Mouse (Mus musculus) lung, embryonic 14.5 days (tissue): ENCODE results near the gene Epo. TPM values are rescaled to one million over a fixed set of nuclear protein-coding genes. Genes with fewer than 3 reads are reported as not detected.

Source experiments
- ATAC-seq: fragments of 200-750 bp; cut with Nextera tagmentation; 2 replicates; pipeline ENCODE4 v1.8.0; 2017; ENCODE audit warnings: mild to moderate bottlenecking, moderate TSS enrichment, moderate library complexity; ENCODE audit not compliant: insufficient read depth
- DNase-seq: peaks from one replicate; pipeline ENCODE4 v3.0.0-alpha.2; 2015
- H3K27ac ChIP-seq: fragments of 300-500 bp; sonication (generic); 2 replicates; pipeline ENCODE4 v1.5.1; 2014; ENCODE audit warnings: low read depth, mild to moderate bottlenecking, moderate library complexity
- H3K27me3 ChIP-seq: fragments of 300-500 bp; sonication (generic); 2 replicates; pipeline ENCODE4 v1.6.1; 2014; ENCODE audit warnings: low read length, control low read depth; ENCODE audit not compliant: insufficient read depth
- H3K36me3 ChIP-seq: fragments of 300-500 bp; sonication (generic); 2 replicates; pipeline ENCODE4 v1.6.1; 2014; ENCODE audit warnings: control low read depth; ENCODE audit not compliant: insufficient read depth
- H3K4me1 ChIP-seq: fragments of 300-500 bp; sonication (generic); 2 replicates; pipeline ENCODE4 v1.6.1; 2014; ENCODE audit warnings: antibody characterized with exemption, control low read depth; ENCODE audit not compliant: insufficient read depth
- H3K4me2 ChIP-seq: fragments of 300-500 bp; sonication (generic); 2 replicates; pipeline ENCODE4 v1.6.1; 2014; ENCODE audit warnings: mild to moderate bottlenecking
- H3K4me3 ChIP-seq: fragments of 300-500 bp; sonication (generic); 2 replicates; pipeline ENCODE4 v1.5.1; 2014; ENCODE audit warnings: low read depth, low read length
- H3K9ac ChIP-seq: fragments of 300-500 bp; sonication (generic); 2 replicates; pipeline ENCODE4 v1.6.1; 2014
- H3K9me3 ChIP-seq: fragments of 300-500 bp; sonication (generic); 2 replicates; pipeline ENCODE4 v1.6.1; 2016; ENCODE audit warnings: low read depth, low read length, control low read depth
- CTCF ChIP-seq: IDR thresholded peaks from 2 replicates; pipeline ENCODE4 v1.5.1; 2016; ENCODE audit warnings: antibody characterized with exemption, low read depth
- WGBS: fragments of 180-500 bp; shearing (Covaris S2); extraction: QIAGEN DNeasy Blood & Tissue Kit; methylation state at CpG from one replicate; pipeline ENCODE4 v1.1.7; 2014; 5-methylcytosine and 5-hydroxymethylcytosine counted together
- polyA plus RNA-seq: library from polyadenylated mRNA; unstranded; fragments of >200 nt; fragmentation: Nextera tagmentation; extraction: Ambion mirVana; gene quantifications from 2 replicates; pipeline ENCODE4 v1.2.1, GENCODE M21; 2014

Gene Epo
- polyA plus RNA-seq, 1 experiment from 2014 or later, result 0.37 TPM

- WGBS, result 25% methylated on average over 9 of the region's 9 CpGs
- Histone ChIP-seq H3K4me1 (peaks cover 4% of the 10 kb centered on the region; the same call in 1 of the 2 replicates), H3K4me3 (no peak within 1 kb of the TSS; the same call in 1 of the 2 replicates), H3K27ac (no peak within 1 kb of the TSS), H3K27me3 (peaks cover 5% of the 10 kb centered on the region; the same call in 1 of the 2 replicates), H3K9ac (no peak within 1 kb of the TSS), H3K36me3 (no peaks in the 10 kb centered on the region), H3K4me2 (peak within 1 kb of the TSS; percentile 32; the same call in 1 of the 2 replicates), H3K9me3 (no peaks in the 10 kb centered on the region)
- DNase-seq (peak; percentile 66), ATAC-seq (peak; percentile 83)
- no peak for TF ChIP-seq CTCF
Observed at GRCm38 (mm10) chr5:137569665-137570064, 36.6 kb upstream of the Epo start, which contains the start of gene Tfr2. Gene Tfr2, plus strand, starts transcription at chr5:137569840.

DNA sequence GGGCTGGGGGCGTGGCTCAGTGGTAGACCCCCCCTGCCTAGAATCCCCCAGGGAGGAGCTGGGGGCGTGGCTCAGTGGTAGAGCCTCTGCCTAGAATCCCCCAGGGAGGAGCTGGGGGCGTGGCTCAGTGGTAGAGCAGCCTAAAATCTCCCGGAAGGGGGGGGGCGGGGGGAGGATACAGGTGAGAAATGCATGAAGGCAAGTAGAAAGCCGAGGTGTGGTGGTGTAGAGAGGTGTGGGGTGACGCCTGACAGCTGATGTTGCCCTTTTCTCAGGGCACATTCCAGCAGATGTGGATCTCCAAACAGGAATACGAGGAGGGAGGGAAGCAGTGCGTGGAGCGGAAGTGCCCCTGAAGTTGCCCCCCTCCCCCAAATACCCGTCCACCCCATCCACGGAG lies 36.0 kb upstream of the Epo start:
- H3K9ac ChIP-seq, result no peak overlapping the region
- no peak; the same call in 1 of the 2 replicates for ATAC-seq
- H3K4me2 ChIP-seq, result 0 out of 2 replicates have a peak overlapping the region, but pooled peaks have one; percentile 12
- H3K9me3 ChIP-seq, result no peaks in the 10 kb centered on the region
- H3K27ac ChIP-seq, result no peak overlapping the region
- 53% methylated on average over 12 of the region's 12 CpGs for WGBS
- no peak overlapping the region for H3K4me3 ChIP-seq
- peaks cover 4% of the 10 kb centered on the region; the same call in 1 of the 2 replicates for H3K4me1 ChIP-seq
- H3K36me3 ChIP-seq, result no peaks in the 10 kb centered on the region
- peaks cover under 1% of the 10 kb centered on the region; the same call in 1 of the 2 replicates for H3K27me3 ChIP-seq
- DNase-seq, result no peak
- no peak for TF ChIP-seq CTCF

DNA sequence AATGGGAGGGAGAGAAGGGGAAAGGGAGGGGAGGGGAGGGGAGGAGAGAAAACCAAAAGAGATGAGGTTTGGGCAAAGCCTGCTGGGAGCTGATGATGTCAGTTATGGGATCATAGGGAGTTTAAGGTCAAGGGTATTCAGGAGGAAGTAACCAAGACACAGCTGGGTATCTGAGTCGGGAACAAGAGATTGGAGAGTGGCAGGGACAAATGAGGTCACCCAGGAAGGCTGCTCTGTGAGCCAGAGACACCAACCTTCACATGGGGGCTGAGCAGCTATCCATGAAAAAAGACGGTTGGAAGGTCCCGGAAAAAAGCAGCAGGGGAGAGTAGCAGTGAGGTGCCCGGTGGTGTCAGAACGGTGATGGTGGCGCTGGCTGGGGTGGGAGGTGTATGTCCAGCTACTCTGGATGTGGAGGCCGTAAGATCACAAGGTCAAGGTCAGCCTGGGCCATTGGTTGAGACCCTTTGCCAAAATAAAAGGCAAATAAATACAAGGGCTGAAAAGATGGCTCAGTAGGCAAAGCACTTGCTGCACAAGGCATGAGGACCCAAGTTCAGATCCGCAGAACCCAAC lies 35.3 kb upstream of the Epo start:
- peaks cover 4% of the 10 kb centered on the region; the same call in 1 of the 2 replicates for H3K4me1 ChIP-seq
- no peaks in the 10 kb centered on the region for H3K9me3 ChIP-seq
- no peak overlapping the region for H3K4me2 ChIP-seq
- ATAC-seq (no peak), DNase-seq (no peak)
- no peak for TF ChIP-seq CTCF
- 73% methylated on average over 8 of the region's 8 CpGs for WGBS
- H3K36me3 ChIP-seq, result no peaks in the 10 kb centered on the region
- H3K4me3 ChIP-seq, result no peak overlapping the region
- H3K9ac ChIP-seq, result no peak overlapping the region
- no peak overlapping the region for H3K27ac ChIP-seq
- H3K27me3 ChIP-seq, result no peaks in the 10 kb centered on the region

- DNase-seq (no peak), ATAC-seq (no peak)
- TF ChIP-seq CTCF, result no peak
- H3K9ac ChIP-seq, result no peak overlapping the region
- no peaks in the 10 kb centered on the region for H3K36me3 ChIP-seq
- peaks cover 4% of the 10 kb centered on the region; the same call in 1 of the 2 replicates for H3K4me1 ChIP-seq
- 91% methylated on average over 5 of the region's 5 CpGs for WGBS
- no peak overlapping the region for H3K4me2 ChIP-seq
- H3K9me3 ChIP-seq, result no peaks in the 10 kb centered on the region
- no peaks in the 10 kb centered on the region for H3K27me3 ChIP-seq
- no peak overlapping the region for H3K27ac ChIP-seq
- no peak overlapping the region for H3K4me3 ChIP-seq
Observed at GRCm38 (mm10) chr5:137566416-137566815, 33.4 kb upstream of the Epo start.

GRCm38 (mm10) chr5:137565744-137566143 lies 32.7 kb upstream of the Epo start:
- TF ChIP-seq CTCF, result no peak
- ATAC-seq, result no peak
- peaks cover 4% of the 10 kb centered on the region; the same call in 1 of the 2 replicates for H3K4me1 ChIP-seq
- no peaks in the 10 kb centered on the region for H3K27me3 ChIP-seq
- H3K9me3 ChIP-seq, result no peaks in the 10 kb centered on the region
- no peak for DNase-seq
- no peak overlapping the region for H3K4me2 ChIP-seq
- WGBS, result 53% methylated on average over 6 of the region's 6 CpGs
- H3K36me3 ChIP-seq, result no peaks in the 10 kb centered on the region
- no peak overlapping the region for H3K4me3 ChIP-seq
- H3K9ac ChIP-seq, result no peak overlapping the region
- no peak overlapping the region for H3K27ac ChIP-seq

DNA sequence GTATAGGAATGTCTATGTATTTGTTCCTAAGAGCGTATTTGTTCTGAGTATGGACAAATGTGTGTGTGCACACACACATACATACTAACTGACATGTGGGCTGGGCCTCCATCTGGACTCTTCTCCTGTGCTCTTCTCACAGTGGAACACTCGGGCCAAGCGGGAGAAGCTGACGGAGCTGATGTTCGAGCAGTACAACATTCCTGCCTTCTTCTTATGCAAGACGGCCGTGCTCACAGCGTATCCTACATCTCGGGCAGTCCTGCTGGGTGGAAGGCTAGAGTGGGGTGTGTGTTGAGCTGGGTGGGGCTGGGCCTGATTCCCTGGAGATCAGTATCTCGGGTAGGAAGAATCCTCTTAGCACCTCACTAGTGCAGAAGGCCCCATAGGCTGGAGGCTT lies 29.9 kb upstream of the Epo start:
- 52% methylated on average over 10 of the region's 10 CpGs for WGBS
- no peaks in the 10 kb centered on the region for H3K36me3 ChIP-seq
- no peak overlapping the region for H3K27ac ChIP-seq
- no peak overlapping the region for H3K4me3 ChIP-seq
- H3K27me3 ChIP-seq, result no peaks in the 10 kb centered on the region
- no peak for TF ChIP-seq CTCF
- ATAC-seq (no peak), DNase-seq (no peak)
- H3K4me2 ChIP-seq, result no peak overlapping the region
- no peaks in the 10 kb centered on the region for H3K9me3 ChIP-seq
- H3K9ac ChIP-seq, result no peak overlapping the region
- H3K4me1 ChIP-seq, result no peaks in the 10 kb centered on the region

- TF ChIP-seq CTCF, result no peak
- no peak for ATAC-seq
- WGBS, result 67% methylated on average over 6 of the region's 6 CpGs
Observed at GRCm38 (mm10) chr5:137561556-137561955, 28.5 kb upstream of the Epo start.

More at GRCm38 (mm10) chr5:137561556-137561955, 28.5 kb upstream of the Epo start:
- H3K4me3 ChIP-seq, result no peak overlapping the region
- no peaks in the 10 kb centered on the region for H3K9me3 ChIP-seq
- H3K4me1 ChIP-seq, result no peaks in the 10 kb centered on the region
- no peak overlapping the region for H3K4me2 ChIP-seq
- no peak overlapping the region for H3K9ac ChIP-seq
- H3K27me3 ChIP-seq, result no peaks in the 10 kb centered on the region
- no peak for DNase-seq
- H3K27ac ChIP-seq, result no peak overlapping the region
- H3K36me3 ChIP-seq, result no peaks in the 10 kb centered on the region
